Mouse (Mus musculus): ENCODE measurements around the gene Rag1. TPM values are rescaled to one million over a fixed set of nuclear protein-coding genes. Genes with fewer than 3 reads are reported as not detected.

The Rag1 gene
- polyA plus RNA-seq, 1 experiment from 2014 or later: 0.84 TPM

GRCm38 (mm10) chr2:101650446-101650845, 1.1 kb upstream of the Rag1 start:
- Histone ChIP-seq H3K4me1 (ENCODE audit: control insufficient read depth, low read depth, low read length) (no peaks in the 10 kb centered on the region; the same call in 1 of the 2 replicates), H3K36me3 (ENCODE audit: control insufficient read depth, insufficient read depth) (no peaks in the 10 kb centered on the region), H3K9ac (ENCODE audit: low read depth, low read length) (no peak overlapping the region), H3K4me3 (ENCODE audit: low read depth, low read length) (no peak overlapping the region), H3K4me2 (ENCODE audit: low read depth, low read length) (no peak overlapping the region), H3K27ac (ENCODE audit: low read length) (no peak overlapping the region), H3K27me3 (ENCODE audit: control insufficient read depth, insufficient read depth, low read depth, low read length) (no peaks in the 10 kb centered on the region), H3K9me3 (replicated peaks; ENCODE audit: control insufficient read depth, low read length) (no peaks in the 10 kb centered on the region)
- 47% methylated on average over 1 of the region's 1 CpGs for WGBS (ENCODE audit: insufficient replicate concordance)
- no peak for ATAC-seq (ENCODE audit: low read depth)

GRCm38 (mm10) chr2:101648361-101648760, 940 bp downstream of the Rag1 start:
- Histone ChIP-seq H3K9me3 (replicated peaks; ENCODE audit: control insufficient read depth, low read length) (no peaks in the 10 kb centered on the region), H3K4me1 (ENCODE audit: control insufficient read depth, low read depth, low read length) (no peaks in the 10 kb centered on the region; the same call in 1 of the 2 replicates), H3K36me3 (ENCODE audit: control insufficient read depth, insufficient read depth) (no peaks in the 10 kb centered on the region), H3K4me2 (ENCODE audit: low read depth, low read length) (no peak overlapping the region), H3K27me3 (ENCODE audit: control insufficient read depth, insufficient read depth, low read depth, low read length) (no peaks in the 10 kb centered on the region), H3K27ac (ENCODE audit: low read length) (no peak overlapping the region), H3K9ac (ENCODE audit: low read depth, low read length) (no peak overlapping the region), H3K4me3 (ENCODE audit: low read depth, low read length) (no peak overlapping the region)
- WGBS (ENCODE audit: insufficient replicate concordance): 60% methylated on average over 2 of the region's 2 CpGs
- ATAC-seq (ENCODE audit: low read depth): no peak

GRCm38 (mm10) chr2:101645841-101646240, 3.5 kb downstream of the Rag1 start:
- Histone ChIP-seq H3K4me3 (ENCODE audit: low read depth, low read length) (no peak overlapping the region), H3K4me1 (ENCODE audit: control insufficient read depth, low read depth, low read length) (no peaks in the 10 kb centered on the region)
- WGBS (ENCODE audit: insufficient replicate concordance): 67% methylated on average over 1 of the region's 1 CpGs

GRCm38 (mm10) chr2:101639840-101640350, 9.4 kb downstream of the Rag1 start:
- no peak overlapping the region for H3K27ac ChIP-seq (ENCODE audit: low read length)
- no peak overlapping the region for H3K9ac ChIP-seq (ENCODE audit: low read depth, low read length)
- no peaks in the 10 kb centered on the region for H3K36me3 ChIP-seq (ENCODE audit: control insufficient read depth, insufficient read depth)
- no peak for ATAC-seq (ENCODE audit: low read depth)
- H3K27me3 ChIP-seq (ENCODE audit: control insufficient read depth, insufficient read depth, low read depth, low read length): no peaks in the 10 kb centered on the region
- no peaks in the 10 kb centered on the region for H3K9me3 ChIP-seq (replicated peaks; ENCODE audit: control insufficient read depth, low read length)
- H3K4me3 ChIP-seq (ENCODE audit: low read depth, low read length): no peak overlapping the region
- no peaks in the 10 kb centered on the region for H3K4me1 ChIP-seq (ENCODE audit: control insufficient read depth, low read depth, low read length)
- whole genome bisulfite sequencing (ENCODE audit: insufficient replicate concordance): 58% methylated on average over 3 of the region's 3 CpGs
- no peak overlapping the region for H3K4me2 ChIP-seq (ENCODE audit: low read depth, low read length)

More at GRCm38 (mm10) chr2:101645841-101646240, 3.5 kb downstream of the Rag1 start:
- H3K4me2 ChIP-seq (ENCODE audit: low read depth, low read length): no peak overlapping the region
- no peak for ATAC-seq (ENCODE audit: low read depth)
- H3K27ac ChIP-seq (ENCODE audit: low read length): no peak overlapping the region
- no peaks in the 10 kb centered on the region for H3K27me3 ChIP-seq (ENCODE audit: control insufficient read depth, insufficient read depth, low read depth, low read length)
- no peaks in the 10 kb centered on the region for H3K36me3 ChIP-seq (ENCODE audit: control insufficient read depth, insufficient read depth)
- no peak overlapping the region for H3K9ac ChIP-seq (ENCODE audit: low read depth, low read length)
- no peaks in the 10 kb centered on the region for H3K9me3 ChIP-seq (replicated peaks; ENCODE audit: control insufficient read depth, low read length)

- WGBS (ENCODE audit: insufficient replicate concordance): 70% methylated on average over 7 of the region's 7 CpGs
- H3K27ac ChIP-seq (ENCODE audit: low read length): no peak overlapping the region
- H3K9me3 ChIP-seq (replicated peaks; ENCODE audit: control insufficient read depth, low read length): no peaks in the 10 kb centered on the region
- no peaks in the 10 kb centered on the region for H3K27me3 ChIP-seq (ENCODE audit: control insufficient read depth, insufficient read depth, low read depth, low read length)
- no peak overlapping the region for H3K4me3 ChIP-seq (ENCODE audit: low read depth, low read length)
- no peak overlapping the region for H3K9ac ChIP-seq (ENCODE audit: low read depth, low read length)
- no peaks in the 10 kb centered on the region for H3K36me3 ChIP-seq (ENCODE audit: control insufficient read depth, insufficient read depth)
- no peak overlapping the region for H3K4me2 ChIP-seq (ENCODE audit: low read depth, low read length)
- no peaks in the 10 kb centered on the region for H3K4me1 ChIP-seq (ENCODE audit: control insufficient read depth, low read depth, low read length)
- ATAC-seq (ENCODE audit: low read depth): no peak
These were observed 10.1 kb downstream of the Rag1 start for GRCm38 (mm10) chr2:101638979-101639839.

- no peaks in the 10 kb centered on the region for H3K9me3 ChIP-seq (replicated peaks; ENCODE audit: control insufficient read depth, low read length)
- no peaks in the 10 kb centered on the region for H3K27me3 ChIP-seq (ENCODE audit: control insufficient read depth, insufficient read depth, low read depth, low read length)
- peak overlapping the region; percentile 66 for H3K4me3 ChIP-seq (ENCODE audit: low read depth, low read length)
- peak overlapping the region; percentile 53 for H3K27ac ChIP-seq (ENCODE audit: low read length)
- peak overlapping the region; percentile 52 for H3K9ac ChIP-seq (ENCODE audit: low read depth, low read length)
- H3K4me1 ChIP-seq (ENCODE audit: control insufficient read depth, low read depth, low read length): no peaks in the 10 kb centered on the region; the same call in 1 of the 2 replicates
- ATAC-seq (ENCODE audit: low read depth): peak; percentile 98
- peak overlapping the region; percentile 69 for H3K4me2 ChIP-seq (ENCODE audit: low read depth, low read length)
- 2% methylated on average over 31 of the region's 31 CpGs for WGBS (ENCODE audit: insufficient replicate concordance)
- H3K36me3 ChIP-seq (ENCODE audit: control insufficient read depth, insufficient read depth): no peaks in the 10 kb centered on the region
These were observed 20.7 kb downstream of the Rag1 start for GRCm38 (mm10) chr2:101628297-101629236.

- no peak for ATAC-seq (ENCODE audit: low read depth)
- H3K27ac ChIP-seq (ENCODE audit: low read length): no peak overlapping the region
- H3K4me2 ChIP-seq (ENCODE audit: low read depth, low read length): no peak overlapping the region
- no peak overlapping the region for H3K9ac ChIP-seq (ENCODE audit: low read depth, low read length)
- H3K4me1 ChIP-seq (ENCODE audit: control insufficient read depth, low read depth, low read length): no peaks in the 10 kb centered on the region; the same call in 1 of the 2 replicates
- H3K36me3 ChIP-seq (ENCODE audit: control insufficient read depth, insufficient read depth): no peaks in the 10 kb centered on the region
- no peaks in the 10 kb centered on the region for H3K27me3 ChIP-seq (ENCODE audit: control insufficient read depth, insufficient read depth, low read depth, low read length)
- H3K9me3 ChIP-seq (replicated peaks; ENCODE audit: control insufficient read depth, low read length): no peaks in the 10 kb centered on the region
- H3K4me3 ChIP-seq (ENCODE audit: low read depth, low read length): no peak overlapping the region
These were observed 22.1 kb downstream of the Rag1 start for GRCm38 (mm10) chr2:101627227-101627626.

- H3K4me3 ChIP-seq (ENCODE audit: low read depth, low read length): no peak within 1 kb of the TSS
- H3K9me3 ChIP-seq (replicated peaks; ENCODE audit: control insufficient read depth, low read length): no peaks in the 10 kb centered on the region
- no peak within 1 kb of the TSS for H3K27ac ChIP-seq (ENCODE audit: low read length)
- H3K9ac ChIP-seq (ENCODE audit: low read depth, low read length): no peak within 1 kb of the TSS
- H3K36me3 ChIP-seq (ENCODE audit: control insufficient read depth, insufficient read depth): no peaks in the 10 kb centered on the region
- H3K4me1 ChIP-seq (ENCODE audit: control insufficient read depth, low read depth, low read length): no peaks in the 10 kb centered on the region; the same call in 1 of the 2 replicates
- no peaks in the 10 kb centered on the region for H3K27me3 ChIP-seq (ENCODE audit: control insufficient read depth, insufficient read depth, low read depth, low read length)
- 36% methylated on average over 4 of the region's 4 CpGs for WGBS (ENCODE audit: insufficient replicate concordance)
- ATAC-seq (ENCODE audit: low read depth): no peak
- no peak within 1 kb of the TSS for H3K4me2 ChIP-seq (ENCODE audit: low read depth, low read length)
These were observed 24.8 kb downstream of the Rag1 start, which contains the start of gene Rag2 for GRCm38 (mm10) chr2:101624526-101624925. Gene Rag2 (plus strand): TSS chr2:101624718.
